Mouse (Mus musculus): ENCODE results near the gene Fstl1. TPM values are rescaled to one million over a fixed set of nuclear protein-coding genes. Genes with fewer than 3 reads are reported as not detected.

The Fstl1 gene
- polyA plus RNA-seq, 1 experiment, result 25.8 TPM

DNA sequence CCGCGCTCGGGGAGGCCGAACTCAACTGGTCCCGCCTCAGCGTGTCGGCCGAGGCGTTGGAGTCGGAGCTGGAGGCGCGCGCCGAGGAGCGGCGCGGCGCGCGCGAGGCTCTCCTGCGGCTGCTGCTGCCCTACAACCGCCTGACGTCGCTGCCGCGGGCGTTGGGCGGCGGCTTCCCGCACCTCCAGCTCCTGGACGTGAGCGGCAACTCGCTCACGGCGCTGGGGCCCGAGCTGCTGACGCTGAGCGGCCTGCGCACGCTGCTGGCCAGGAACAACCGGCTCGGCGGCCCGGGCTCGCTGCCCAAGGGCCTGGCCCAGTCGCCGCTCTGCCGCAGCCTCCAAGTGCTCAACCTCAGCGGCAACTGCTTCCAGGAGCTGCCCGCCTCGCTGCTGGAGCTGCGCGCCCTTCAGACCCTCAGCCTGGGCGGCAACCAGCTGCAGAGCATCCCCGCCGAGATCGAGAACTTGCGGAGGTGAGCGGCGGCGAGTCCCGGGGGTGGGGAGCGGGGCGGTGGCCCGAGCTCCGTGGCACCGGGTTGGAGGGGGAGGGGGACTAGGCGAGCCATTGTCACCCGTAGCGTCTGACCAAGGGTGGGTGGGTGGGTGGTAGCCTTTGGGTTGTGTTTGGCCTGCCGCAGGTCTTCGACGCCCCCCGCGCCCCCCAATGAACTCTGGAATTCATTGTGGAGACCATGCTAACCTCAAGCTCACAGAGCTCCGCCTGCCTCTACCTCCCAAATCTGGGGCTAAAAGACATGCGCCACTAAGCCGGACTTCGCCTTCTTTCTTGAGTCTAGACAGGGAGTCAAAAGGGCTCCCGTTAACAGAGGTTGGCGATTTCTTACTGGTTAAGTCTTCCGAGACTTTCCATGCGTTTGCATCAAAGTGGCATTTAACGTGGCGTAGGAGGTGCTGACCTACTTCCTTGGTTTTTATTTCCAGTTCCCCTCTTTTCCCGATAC is 92.1 kb downstream of the Fstl1 start:
- H3K27me3 ChIP-seq (replicated peaks; ENCODE audit: control insufficient read depth, insufficient read depth, low read length), result no peaks in the 10 kb centered on the region
- H3K27ac ChIP-seq (ENCODE audit: insufficient read depth, low read depth, low read length), result peak overlapping the region; percentile 99
- peak; percentile 84 for DNase-seq
- TF ChIP-seq POLR2A (IDR thresholded peaks at IDR 0.05; ENCODE audit: low read depth, low read length) (no peak), CTCF (conservative IDR thresholded peaks at IDR 0.05; ENCODE audit: insufficient read depth, insufficient read length, low read depth, low read length) (no peak)
- under 1% methylated on average over 87 of the region's 87 CpGs for WGBS
- H3K36me3 ChIP-seq (ENCODE audit: control insufficient read depth, insufficient read depth, low read length), result no peaks in the 10 kb centered on the region; the same call in 1 of the 2 replicates
- H3K4me1 ChIP-seq (ENCODE audit: control insufficient read depth, insufficient read depth, low read length), result peaks cover 17% of the 10 kb centered on the region; the same call in 1 of the 2 replicates
- peak overlapping the region; percentile 97 for H3K4me3 ChIP-seq (ENCODE audit: insufficient read depth, low read depth, low read length)

DNA sequence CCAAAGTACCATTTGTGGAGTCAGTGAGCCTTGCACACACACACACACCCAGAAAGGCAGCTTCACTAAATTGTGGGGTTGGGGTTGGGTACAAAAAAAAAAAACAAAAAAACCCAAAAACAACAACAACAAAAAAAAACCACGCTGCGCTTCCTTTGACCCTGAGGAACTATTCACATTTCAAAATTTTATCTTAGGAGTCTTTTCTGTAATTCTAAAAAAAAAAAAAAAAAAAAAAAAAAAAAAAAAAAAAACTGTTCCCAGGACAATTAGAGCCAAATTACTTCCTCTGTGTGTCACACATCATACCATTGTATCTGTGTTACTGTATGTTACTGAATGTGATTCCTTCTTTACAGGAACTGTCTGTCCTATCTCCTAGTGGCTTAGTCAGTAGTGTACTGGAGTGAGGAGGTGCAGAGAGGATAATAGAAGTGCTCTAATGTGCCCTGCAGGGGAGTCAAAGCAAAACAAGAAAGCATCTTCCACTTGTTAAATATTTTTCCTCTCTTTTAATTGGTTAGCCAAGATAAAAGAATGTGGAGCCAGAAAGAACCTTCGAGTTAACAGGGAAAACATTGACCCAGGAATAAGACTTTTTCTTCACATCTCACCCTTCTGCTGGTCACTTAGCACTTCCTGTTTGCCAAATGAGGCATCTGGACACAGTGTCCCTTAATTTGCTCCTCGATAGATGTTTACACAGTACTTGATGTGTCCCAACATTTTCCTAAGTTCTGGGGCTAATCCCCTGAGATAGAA is 93.0 kb downstream of the Fstl1 start:
- peak overlapping the region; percentile 89 for H3K27ac ChIP-seq (ENCODE audit: insufficient read depth, low read depth, low read length)
- peak overlapping the region; percentile 97 for H3K4me3 ChIP-seq (ENCODE audit: insufficient read depth, low read depth, low read length)
- TF ChIP-seq POLR2A (IDR thresholded peaks at IDR 0.05; ENCODE audit: low read depth, low read length), result no peak
- TF ChIP-seq CTCF (conservative IDR thresholded peaks at IDR 0.05; ENCODE audit: insufficient read depth, insufficient read length, low read depth, low read length), result no peak
- peaks cover 17% of the 10 kb centered on the region; the same call in 1 of the 2 replicates for H3K4me1 ChIP-seq (ENCODE audit: control insufficient read depth, insufficient read depth, low read length)
- H3K27me3 ChIP-seq (replicated peaks; ENCODE audit: control insufficient read depth, insufficient read depth, low read length), result no peaks in the 10 kb centered on the region
- no peaks in the 10 kb centered on the region; the same call in 1 of the 2 replicates for H3K36me3 ChIP-seq (ENCODE audit: control insufficient read depth, insufficient read depth, low read length)
- peak; percentile 44 for DNase-seq
- 8% methylated on average over 4 of the region's 4 CpGs for WGBS

DNA sequence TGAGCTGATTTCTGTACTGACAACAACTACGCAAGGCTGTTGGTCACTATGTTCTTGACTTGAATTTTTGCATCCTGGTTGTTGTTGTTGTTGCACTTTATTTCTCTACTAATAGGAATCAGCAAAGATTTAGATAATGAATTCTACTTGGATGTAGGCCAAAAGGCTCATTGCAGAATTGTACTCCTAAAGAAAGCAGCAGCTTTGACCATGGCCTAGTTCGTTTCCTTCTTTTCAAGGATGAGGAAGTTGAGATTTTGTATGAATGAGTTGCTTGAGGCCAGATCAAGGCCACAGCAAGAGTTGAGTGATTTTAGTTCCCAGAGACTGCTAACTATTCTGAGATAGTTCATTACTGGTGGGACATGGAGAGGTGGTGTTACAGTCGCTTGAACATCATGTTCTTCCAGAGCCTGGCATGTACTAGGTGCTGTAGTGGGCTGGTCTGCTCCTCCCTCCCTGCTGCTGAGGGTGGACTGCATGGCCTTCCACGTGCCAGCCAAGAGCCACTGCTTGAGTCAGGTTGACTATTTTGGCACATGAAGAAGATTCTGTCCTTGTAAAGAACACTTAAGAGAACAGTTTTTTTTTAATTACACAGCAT is 94.5 kb downstream of the Fstl1 start:
- Histone ChIP-seq H3K27me3 (replicated peaks; ENCODE audit: control insufficient read depth, insufficient read depth, low read length) (no peaks in the 10 kb centered on the region), H3K27ac (ENCODE audit: insufficient read depth, low read depth, low read length) (peak overlapping the region; percentile 82), H3K36me3 (ENCODE audit: control insufficient read depth, insufficient read depth, low read length) (no peaks in the 10 kb centered on the region; the same call in 1 of the 2 replicates), H3K4me1 (ENCODE audit: control insufficient read depth, insufficient read depth, low read length) (peaks cover 19% of the 10 kb centered on the region; the same call in 1 of the 2 replicates), H3K4me3 (ENCODE audit: insufficient read depth, low read depth, low read length) (no peak overlapping the region)
- TF ChIP-seq POLR2A (IDR thresholded peaks at IDR 0.05; ENCODE audit: low read depth, low read length) (no peak), CTCF (conservative IDR thresholded peaks at IDR 0.05; ENCODE audit: insufficient read depth, insufficient read length, low read depth, low read length) (no peak)
- peak; percentile 81 for DNase-seq
- 24% methylated on average over 4 of the region's 4 CpGs for WGBS

DNA sequence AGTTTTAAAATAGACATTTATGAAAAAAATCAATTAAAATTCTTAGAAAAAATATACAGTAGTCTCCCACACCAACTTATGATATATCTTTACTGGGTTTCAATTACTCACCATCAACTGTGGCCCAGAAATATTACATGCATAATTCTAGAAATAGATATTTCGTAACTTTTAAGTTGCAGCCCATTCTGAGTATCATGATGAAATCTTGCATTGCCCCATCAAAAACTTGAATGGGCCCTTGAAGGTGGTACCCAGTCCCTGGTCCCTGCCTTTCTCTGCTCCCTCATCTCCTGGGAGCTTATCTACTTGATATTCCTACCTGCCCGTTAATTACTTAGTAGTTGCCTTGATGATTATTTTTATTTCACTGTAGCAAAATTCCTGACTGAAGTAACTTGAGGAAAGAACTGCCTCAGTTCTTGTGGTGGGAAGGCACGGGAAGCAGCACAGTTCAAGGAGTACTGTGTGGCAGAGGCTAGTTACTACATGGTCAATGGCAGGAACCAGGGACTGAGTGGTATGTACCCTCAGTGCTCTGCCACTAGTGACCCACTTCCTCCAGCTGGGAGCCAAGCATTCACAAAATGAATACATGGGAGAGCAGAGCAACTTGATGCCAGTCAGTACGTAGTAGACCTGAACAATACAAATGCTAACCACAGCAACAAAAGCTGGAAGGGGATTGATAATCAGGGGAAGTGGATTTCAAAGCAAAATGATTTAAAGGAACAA is 98.0 kb downstream of the Fstl1 start:
- whole genome bisulfite sequencing, result 61% methylated on average over 4 of the region's 4 CpGs
- H3K36me3 ChIP-seq (ENCODE audit: control insufficient read depth, insufficient read depth, low read length), result no peaks in the 10 kb centered on the region; the same call in none of the 2 replicates
- H3K4me1 ChIP-seq (ENCODE audit: control insufficient read depth, insufficient read depth, low read length), result peaks cover 20% of the 10 kb centered on the region; the same call in 1 of the 2 replicates
- DNase-seq, result no peak
- TF ChIP-seq POLR2A (IDR thresholded peaks at IDR 0.05; ENCODE audit: low read depth, low read length) (no peak), CTCF (conservative IDR thresholded peaks at IDR 0.05; ENCODE audit: insufficient read depth, insufficient read length, low read depth, low read length) (no peak)
- no peaks in the 10 kb centered on the region for H3K27me3 ChIP-seq (replicated peaks; ENCODE audit: control insufficient read depth, insufficient read depth, low read length)
- no peak overlapping the region for H3K4me3 ChIP-seq (ENCODE audit: insufficient read depth, low read depth, low read length)
- no peak overlapping the region for H3K27ac ChIP-seq (ENCODE audit: insufficient read depth, low read depth, low read length)

DNA sequence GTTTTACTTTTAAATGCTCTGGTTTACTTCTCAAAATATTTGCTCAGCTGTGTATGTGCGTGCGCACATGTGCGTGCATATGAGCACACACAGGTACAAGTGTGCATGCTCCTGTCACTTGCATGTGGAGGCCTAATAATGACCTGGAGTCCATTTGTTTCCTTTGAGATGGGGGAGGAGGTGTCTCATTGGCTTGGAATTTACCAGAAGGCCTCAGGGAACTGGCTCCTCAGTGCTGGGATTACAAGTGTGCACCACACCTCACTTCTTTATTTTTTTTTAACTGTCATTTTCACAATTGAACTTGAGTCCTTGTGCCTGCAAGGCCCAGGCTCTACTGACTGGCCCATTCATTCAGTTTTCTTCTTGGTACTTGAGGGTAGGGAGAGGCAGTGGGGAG is 100.7 kb downstream of the Fstl1 start:
- H3K27ac ChIP-seq (ENCODE audit: insufficient read depth, low read depth, low read length), result no peak overlapping the region
- 95% methylated on average over 3 of the region's 3 CpGs for WGBS
- no peaks in the 10 kb centered on the region for H3K27me3 ChIP-seq (replicated peaks; ENCODE audit: control insufficient read depth, insufficient read depth, low read length)
- TF ChIP-seq POLR2A (IDR thresholded peaks at IDR 0.05; ENCODE audit: low read depth, low read length) (no peak), CTCF (conservative IDR thresholded peaks at IDR 0.05; ENCODE audit: insufficient read depth, insufficient read length, low read depth, low read length) (no peak)
- H3K4me1 ChIP-seq (ENCODE audit: control insufficient read depth, insufficient read depth, low read length), result peaks cover 8% of the 10 kb centered on the region; the same call in 1 of the 2 replicates
- peaks cover 8% of the 10 kb centered on the region for H3K36me3 ChIP-seq (ENCODE audit: control insufficient read depth, insufficient read depth, low read length)
- H3K4me3 ChIP-seq (ENCODE audit: insufficient read depth, low read depth, low read length), result no peak overlapping the region
- no peak for DNase-seq

DNA sequence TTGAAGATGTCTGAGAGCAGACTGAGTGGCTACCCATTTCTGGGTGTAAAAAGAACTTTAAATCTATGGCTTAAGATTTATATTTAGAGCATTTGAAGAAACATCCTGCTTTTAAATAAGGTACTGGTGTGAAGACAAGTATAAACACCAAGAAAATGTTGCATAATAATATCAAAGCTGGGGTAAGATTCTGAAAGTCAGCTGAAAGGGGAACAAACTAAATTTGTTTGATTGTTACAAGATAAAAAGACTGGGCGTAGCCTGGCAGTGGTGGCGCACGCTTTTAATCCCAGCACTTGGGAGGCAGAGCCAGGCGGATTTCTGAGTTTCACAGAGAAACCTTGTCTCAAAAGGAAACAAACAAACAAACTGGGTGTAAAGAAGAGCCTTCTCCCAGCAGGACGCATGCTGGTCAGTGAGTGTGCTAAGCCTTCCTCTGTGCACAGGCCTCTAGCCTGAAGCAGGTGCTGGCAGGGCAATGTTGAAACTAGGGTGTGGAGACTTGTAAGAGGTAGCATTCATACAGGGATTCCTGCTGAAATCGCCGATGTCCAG is 102.4 kb downstream of the Fstl1 start:
- peaks cover 8% of the 10 kb centered on the region for H3K36me3 ChIP-seq (ENCODE audit: control insufficient read depth, insufficient read depth, low read length)
- no peak overlapping the region for H3K27ac ChIP-seq (ENCODE audit: insufficient read depth, low read depth, low read length)
- WGBS, result 86% methylated on average over 7 of the region's 7 CpGs
- no peak overlapping the region for H3K4me3 ChIP-seq (ENCODE audit: insufficient read depth, low read depth, low read length)
- DNase-seq, result no peak
- H3K4me1 ChIP-seq (ENCODE audit: control insufficient read depth, insufficient read depth, low read length), result peaks cover 8% of the 10 kb centered on the region; the same call in 1 of the 2 replicates
- no peak for TF ChIP-seq CTCF (conservative IDR thresholded peaks at IDR 0.05; ENCODE audit: insufficient read depth, insufficient read length, low read depth, low read length)
- no peak for TF ChIP-seq POLR2A (IDR thresholded peaks at IDR 0.05; ENCODE audit: low read depth, low read length)
- H3K27me3 ChIP-seq (replicated peaks; ENCODE audit: control insufficient read depth, insufficient read depth, low read length), result no peaks in the 10 kb centered on the region
